Mouse (Mus musculus): ENCODE measurements around the gene Gm11985. TPM values are rescaled to one million over a fixed set of nuclear protein-coding genes. Genes with fewer than 3 reads are reported as not detected.

The Gm11985 gene
- polyA plus RNA-seq, 1 experiment, result not detected

GRCm38 (mm10) chr11:7193134-7193533, 4.8 kb upstream of the Gm11985 start:
- Histone ChIP-seq H3K27me3 (replicated peaks) (no peaks in the 10 kb centered on the region), H3K36me3 (replicated peaks; ENCODE audit: low read length) (no peaks in the 10 kb centered on the region), H3K4me3 (replicated peaks) (no peak overlapping the region), H3K9me3 (peaks cover 14% of the 10 kb centered on the region), H3K4me1 (no peaks in the 10 kb centered on the region)
- TF ChIP-seq GATA1 (IDR thresholded peaks at IDR 0.05; ENCODE audit: borderline replicate concordance, low read length) (no peak), FLI1 (IDR thresholded peaks at IDR 0.05; ENCODE audit: low read length) (no peak)

- no peaks in the 10 kb centered on the region for H3K36me3 ChIP-seq (replicated peaks; ENCODE audit: low read length)
- no peaks in the 10 kb centered on the region for H3K27me3 ChIP-seq (replicated peaks)
- TF ChIP-seq FLI1 (IDR thresholded peaks at IDR 0.05; ENCODE audit: low read length), result no peak
- TF ChIP-seq GATA1 (IDR thresholded peaks at IDR 0.05; ENCODE audit: borderline replicate concordance, low read length), result no peak
- no peak overlapping the region for H3K4me3 ChIP-seq (replicated peaks)
- no peaks in the 10 kb centered on the region for H3K4me1 ChIP-seq
- peaks cover 11% of the 10 kb centered on the region for H3K9me3 ChIP-seq
These were observed 4.3 kb upstream of the Gm11985 start for GRCm38 (mm10) chr11:7192710-7193109.

- no peaks in the 10 kb centered on the region for H3K36me3 ChIP-seq (replicated peaks; ENCODE audit: low read length)
- TF ChIP-seq GATA1 (IDR thresholded peaks at IDR 0.05; ENCODE audit: borderline replicate concordance, low read length), result no peak
- TF ChIP-seq FLI1 (IDR thresholded peaks at IDR 0.05; ENCODE audit: low read length), result no peak
- no peaks in the 10 kb centered on the region for H3K4me1 ChIP-seq
- no peak overlapping the region for H3K4me3 ChIP-seq (replicated peaks)
- H3K27me3 ChIP-seq (replicated peaks), result no peaks in the 10 kb centered on the region
- no peaks in the 10 kb centered on the region for H3K9me3 ChIP-seq
These were observed 897 bp downstream of the Gm11985 start for GRCm38 (mm10) chr11:7187472-7187871.

- H3K36me3 ChIP-seq (replicated peaks; ENCODE audit: low read length), result no peaks in the 10 kb centered on the region
- no peaks in the 10 kb centered on the region for H3K27me3 ChIP-seq (replicated peaks)
- no peak overlapping the region for H3K4me3 ChIP-seq (replicated peaks)
- no peaks in the 10 kb centered on the region for H3K9me3 ChIP-seq
- no peaks in the 10 kb centered on the region for H3K4me1 ChIP-seq
- no peak for TF ChIP-seq FLI1 (IDR thresholded peaks at IDR 0.05; ENCODE audit: low read length)
These were observed 3.9 kb downstream of the Gm11985 start for GRCm38 (mm10) chr11:7184420-7184819.

- H3K36me3 ChIP-seq (replicated peaks; ENCODE audit: low read length), result no peaks in the 10 kb centered on the region
- H3K4me3 ChIP-seq (replicated peaks), result no peak overlapping the region
- TF ChIP-seq GATA1 (IDR thresholded peaks at IDR 0.05; ENCODE audit: borderline replicate concordance, low read length) (no peak), FLI1 (IDR thresholded peaks at IDR 0.05; ENCODE audit: low read length) (no peak)
- no peaks in the 10 kb centered on the region for H3K27me3 ChIP-seq (replicated peaks)
- H3K4me1 ChIP-seq, result no peaks in the 10 kb centered on the region
- H3K9me3 ChIP-seq, result 0 out of 2 replicates have a peak, but pooled peaks cover 2% of the 10 kb centered on the region
These were observed 5.8 kb downstream of the Gm11985 start for GRCm38 (mm10) chr11:7182409-7183042.

- Histone ChIP-seq H3K27me3 (replicated peaks) (no peaks in the 10 kb centered on the region), H3K9me3 (0 out of 2 replicates have a peak, but pooled peaks cover 9% of the 10 kb centered on the region), H3K36me3 (replicated peaks; ENCODE audit: low read length) (no peaks in the 10 kb centered on the region), H3K4me1 (no peaks in the 10 kb centered on the region), H3K4me3 (replicated peaks) (no peak overlapping the region)
- TF ChIP-seq GATA1 (IDR thresholded peaks at IDR 0.05; ENCODE audit: borderline replicate concordance, low read length) (no peak), FLI1 (IDR thresholded peaks at IDR 0.05; ENCODE audit: low read length) (no peak)
These were observed 9.1 kb downstream of the Gm11985 start for GRCm38 (mm10) chr11:7179276-7179675.

GRCm38 (mm10) chr11:7178724-7179123, 9.6 kb downstream of the Gm11985 start:
- no peak overlapping the region for H3K4me3 ChIP-seq (replicated peaks)
- H3K27me3 ChIP-seq (replicated peaks), result no peaks in the 10 kb centered on the region
- H3K9me3 ChIP-seq, result 0 out of 2 replicates have a peak, but pooled peaks cover 9% of the 10 kb centered on the region
- H3K36me3 ChIP-seq (replicated peaks; ENCODE audit: low read length), result no peaks in the 10 kb centered on the region
- no peaks in the 10 kb centered on the region for H3K4me1 ChIP-seq
- TF ChIP-seq GATA1 (IDR thresholded peaks at IDR 0.05; ENCODE audit: borderline replicate concordance, low read length) (no peak), FLI1 (IDR thresholded peaks at IDR 0.05; ENCODE audit: low read length) (no peak)

GRCm38 (mm10) chr11:7173664-7174063, 14.7 kb downstream of the Gm11985 start:
- no peak for TF ChIP-seq GATA1 (IDR thresholded peaks at IDR 0.05; ENCODE audit: borderline replicate concordance, low read length)
- Histone ChIP-seq H3K36me3 (replicated peaks; ENCODE audit: low read length) (no peaks in the 10 kb centered on the region), H3K9me3 (peaks cover 16% of the 10 kb centered on the region; the same call in 1 of the 2 replicates), H3K27me3 (replicated peaks) (no peaks in the 10 kb centered on the region), H3K4me1 (no peaks in the 10 kb centered on the region), H3K4me3 (replicated peaks) (no peak overlapping the region)

GRCm38 (mm10) chr11:7169645-7170044, 18.7 kb downstream of the Gm11985 start:
- TF ChIP-seq GATA1 (IDR thresholded peaks at IDR 0.05; ENCODE audit: borderline replicate concordance, low read length) (no peak), FLI1 (IDR thresholded peaks at IDR 0.05; ENCODE audit: low read length) (no peak)
- Histone ChIP-seq H3K27me3 (replicated peaks) (no peaks in the 10 kb centered on the region), H3K4me1 (no peaks in the 10 kb centered on the region), H3K36me3 (replicated peaks; ENCODE audit: low read length) (no peaks in the 10 kb centered on the region), H3K4me3 (replicated peaks) (no peak overlapping the region), H3K9me3 (peaks cover 9% of the 10 kb centered on the region; the same call in 1 of the 2 replicates)

DNA sequence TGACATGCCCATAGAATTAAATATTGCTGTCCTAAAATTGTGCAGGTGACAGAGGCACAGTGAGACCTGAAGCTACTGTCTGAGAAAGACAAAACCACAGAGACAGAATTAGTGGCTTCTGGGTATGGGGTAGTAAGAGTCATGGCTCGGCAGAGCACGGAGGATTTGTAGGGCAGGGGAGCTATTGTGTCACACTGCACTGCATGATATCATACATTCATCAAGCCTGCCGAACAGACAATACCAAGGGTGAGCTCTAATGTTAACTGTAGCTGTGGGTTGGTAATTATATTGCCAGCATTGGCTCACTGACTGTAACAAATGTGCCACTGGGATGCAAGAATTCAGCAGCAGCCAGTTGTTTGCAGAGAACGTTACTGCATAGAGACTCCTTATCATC, 24.0 kb downstream of the Gm11985 start:
- Histone ChIP-seq H3K9me3 (peaks cover 2% of the 10 kb centered on the region; the same call in 1 of the 2 replicates), H3K4me1 (peaks cover 3% of the 10 kb centered on the region; the same call in 1 of the 2 replicates), H3K27me3 (replicated peaks) (no peaks in the 10 kb centered on the region), H3K4me3 (replicated peaks) (no peak overlapping the region), H3K36me3 (replicated peaks; ENCODE audit: low read length) (no peaks in the 10 kb centered on the region)
- no peak for TF ChIP-seq GATA1 (IDR thresholded peaks at IDR 0.05; ENCODE audit: borderline replicate concordance, low read length)
- TF ChIP-seq FLI1 (IDR thresholded peaks at IDR 0.05; ENCODE audit: low read length), result no peak

All from megakaryocyte, embryonic 14.5 days (primary cell).